ENCODE assay signal across 28 mouse cellular contexts in the genomic region with DNA sequence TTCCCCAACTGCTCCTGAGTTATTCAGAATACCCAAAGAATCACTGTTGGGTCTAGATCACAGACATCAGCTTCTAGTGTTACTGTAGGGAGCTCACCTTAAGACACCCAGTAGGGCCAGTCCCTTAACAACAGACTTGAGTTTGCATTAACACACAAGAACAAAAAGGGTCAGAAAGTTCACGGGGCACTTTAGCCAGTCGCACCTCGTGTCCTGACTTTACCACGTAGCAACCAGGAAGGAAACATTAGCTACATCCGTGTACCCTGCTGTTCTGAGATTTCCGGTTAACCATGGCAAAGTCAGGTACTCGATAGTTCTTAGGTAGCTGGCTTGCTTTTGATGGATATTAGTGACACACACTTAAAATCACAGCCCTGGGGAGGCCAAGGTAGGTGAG. TPM values are rescaled to one million over a fixed set of nuclear protein-coding genes. Genes with fewer than 3 reads are reported as not detected.
DNase-seq lines count a peak whose midpoint lies in the region; ATAC-seq and TF ChIP-seq lines count a peak whose summit lies in the region.
"Had no signal": no experiment of that assay in that cellular context is flagged by ENCODE, and none has a peak within 500 bp of the region (broad histone marks: within the 10 kb centered on the region; RNA-seq: fewer than 3 reads in every experiment).

No protein-coding gene starts in this region.

- no peaks in the 10 kb centered on the region for H3K27me3 ChIP-seq in embryonic facial prominence, embryonic 15.5 days
- H3K27me3 ChIP-seq in embryonic facial prominence, embryonic 10.5 days (replicated peaks; ENCODE audit: low read depth, poor library complexity, severe bottlenecking), result no peaks in the 10 kb centered on the region
- H3K27me3 ChIP-seq in myocyte (ENCODE audit: control insufficient read depth, insufficient read depth, insufficient read length), result no peaks in the 10 kb centered on the region
- H3K27me3 ChIP-seq: embryonic facial prominence, embryonic 13.5 days; forebrain, embryonic 13.5 days; heart, embryonic 12.5 days; heart, embryonic 15.5 days; hindbrain, embryonic 13.5 days; intestine, embryonic 15.5 days; Patski had no signal

- TF ChIP-seq POLR2A in myocyte (IDR thresholded peaks at IDR 0.05; ENCODE audit: insufficient read length, low read depth), result no peak

- peak overlapping the region; percentile 55 for H3K27ac ChIP-seq in embryonic facial prominence, embryonic 15.5 days (replicated peaks)
- no peak overlapping the region for H3K27ac ChIP-seq in embryonic facial prominence, embryonic 10.5 days (replicated peaks)
- H3K27ac ChIP-seq: embryonic facial prominence, embryonic 13.5 days; forebrain, embryonic 10.5 days; forebrain, embryonic 13.5 days; heart, embryonic 15.5 days; hindbrain, embryonic 10.5 days; hindbrain, embryonic 13.5 days; intestine, embryonic 15.5 days had no signal

- no peak overlapping the region for H3K9ac ChIP-seq in embryonic facial prominence, embryonic 15.5 days
- H3K9ac ChIP-seq: embryonic facial prominence, embryonic 13.5 days; forebrain, embryonic 13.5 days; heart, embryonic 12.5 days; heart, embryonic 15.5 days; hindbrain, embryonic 13.5 days; intestine, embryonic 15.5 days had no signal

- H3ac ChIP-seq in myocyte (ENCODE audit: control insufficient read depth, insufficient read length), result no peak overlapping the region

- DNase-seq in embryonic facial prominence, embryonic 10.5 days (ENCODE audit: low spot score), result no peak
- peak; percentile 45 for DNase-seq in ZHBTc4 (ENCODE audit: low read depth, low spot score)
- DNase-seq in left cerebral cortex, adult 11 months (ENCODE audit: low spot score), result no peak
- DNase-seq in lung, postnatal 36 days, result no peak
- DNase-seq: adrenal gland, adult 8-10 months; adrenal gland, postnatal 25 days; cerebellum, adult 18-20 months; cerebellum, adult 9-11 months; cerebellum, postnatal 25 days; gastrocnemius, postnatal 25 days; heart, adult 11 months; heart, postnatal 10 days; heart, postnatal 36 days; kidney, adult 11 months had no signal

- ATAC-seq in embryonic facial prominence, embryonic 15.5 days (ENCODE audit: insufficient number of reproducible peaks, low FRiP score, low TSS enrichment, low read depth), result no peak
- ATAC-seq: activated CD4-positive, CD25-positive, alpha-beta regulatory T cell, adult 4 months; forebrain, embryonic 13.5 days; forebrain, embryonic 16.5 days; hindbrain, embryonic 16.5 days; intestine, embryonic 15.5 days; Patski had no signal

- 0 out of 2 replicates have a peak, but pooled peaks cover 2% of the 10 kb centered on the region for H3K4me1 ChIP-seq in embryonic facial prominence, embryonic 15.5 days
- H3K4me1 ChIP-seq in embryonic facial prominence, embryonic 10.5 days, result no peaks in the 10 kb centered on the region
- H3K4me1 ChIP-seq: embryonic facial prominence, embryonic 13.5 days; forebrain, embryonic 10.5 days; forebrain, embryonic 13.5 days; hindbrain, embryonic 10.5 days; hindbrain, embryonic 13.5 days; intestine, embryonic 15.5 days had no signal

- peaks cover 21% of the 10 kb centered on the region for H3K79me2 ChIP-seq in myocyte (ENCODE audit: control insufficient read depth, insufficient read depth)

- H3K4me3 ChIP-seq in embryonic facial prominence, embryonic 15.5 days (replicated peaks), result no peak overlapping the region
- H3K4me3 ChIP-seq in embryonic facial prominence, embryonic 10.5 days, result no peak overlapping the region
- no peak overlapping the region for H3K4me3 ChIP-seq in myocyte
- H3K4me3 ChIP-seq: embryonic facial prominence, embryonic 13.5 days; forebrain, embryonic 10.5 days; forebrain, embryonic 13.5 days; heart, embryonic 12.5 days; heart, embryonic 15.5 days; hindbrain, embryonic 10.5 days; hindbrain, embryonic 13.5 days; intestine, embryonic 15.5 days had no signal

- H3K9me3 ChIP-seq in embryonic facial prominence, embryonic 15.5 days (replicated peaks), result no peaks in the 10 kb centered on the region
- H3K9me3 ChIP-seq in embryonic facial prominence, embryonic 10.5 days, result no peaks in the 10 kb centered on the region
- H3K9me3 ChIP-seq: embryonic facial prominence, embryonic 13.5 days; forebrain, embryonic 10.5 days; forebrain, embryonic 13.5 days; heart, embryonic 12.5 days; heart, embryonic 15.5 days; hindbrain, embryonic 10.5 days; hindbrain, embryonic 13.5 days; intestine, embryonic 15.5 days had no signal

- H3K4me2 ChIP-seq in embryonic facial prominence, embryonic 15.5 days (replicated peaks), result no peak overlapping the region
- H3K4me2 ChIP-seq in myocyte (ENCODE audit: low read depth), result no peak overlapping the region
- H3K4me2 ChIP-seq: embryonic facial prominence, embryonic 13.5 days; forebrain, embryonic 13.5 days; heart, embryonic 12.5 days; heart, embryonic 15.5 days; hindbrain, embryonic 13.5 days; intestine, embryonic 15.5 days had no signal

- WGBS in embryonic facial prominence, embryonic 15.5 days, result 89% methylated on average over 7 of the region's 7 CpGs
- WGBS in embryonic facial prominence, embryonic 10.5 days, result 91% methylated on average over 7 of the region's 7 CpGs

- peaks cover 33% of the 10 kb centered on the region for H3K36me3 ChIP-seq in embryonic facial prominence, embryonic 15.5 days
- H3K36me3 ChIP-seq in embryonic facial prominence, embryonic 10.5 days (replicated peaks), result peaks cover 40% of the 10 kb centered on the region
- peaks cover 59% of the 10 kb centered on the region for H3K36me3 ChIP-seq in myocyte (ENCODE audit: control insufficient read depth, insufficient read depth)
- H3K36me3 ChIP-seq: hindbrain, embryonic 13.5 days; intestine, embryonic 15.5 days had no signal

TF ChIP-seq in myocyte, 11 proteins besides CTCF, POLR2A, EP300 and RAD21:
- TF ChIP-seq POLR2AphosphoS2 (IDR thresholded peaks at IDR 0.05; ENCODE audit: insufficient read length, low read depth) (peak; percentile 41), TCF3 (IDR thresholded peaks at IDR 0.05; ENCODE audit: insufficient read length, low read depth) (no peak), MYOD1 (IDR thresholded peaks at IDR 0.05; ENCODE audit: control insufficient read depth in 1 of 3, insufficient read length in 2 of 3, low read depth in 2 of 3) (no peak), CEBPB (IDR thresholded peaks at IDR 0.05; ENCODE audit: insufficient read depth, poor library complexity, severe bottlenecking) (no peak), USF1 (IDR thresholded peaks at IDR 0.05; ENCODE audit: low read depth) (no peak)

RNA-seq across cellular contexts. Expression of a gene that starts 16.4 kb away (rescaled TPM):
- 199 and 236 TPM in 2 replicates for polyA plus RNA-seq in embryonic facial prominence, embryonic 15.5 days (2015; fragmentation: Nextera tagmentation; extraction: Ambion mirVana)
- polyA plus RNA-seq in embryonic facial prominence, embryonic 10.5 days (2016; fragmentation: Nextera tagmentation; extraction: Ambion mirVana), result 0.51 and 1.1 TPM in 2 replicates
- 525 TPM for polyA plus RNA-seq in myocyte (2012; fragmentation: generic; extraction: Trizol)

RNA-seq across cellular contexts. Expression of a gene that starts 34.3 kb away (rescaled TPM):
- 37.5 and 38.4 TPM in 2 replicates for polyA plus RNA-seq in embryonic facial prominence, embryonic 15.5 days (2015; fragmentation: Nextera tagmentation; extraction: Ambion mirVana)
- polyA plus RNA-seq in embryonic facial prominence, embryonic 10.5 days (2016; fragmentation: Nextera tagmentation; extraction: Ambion mirVana), result 72.4 and 79.4 TPM in 2 replicates
- 16.3 TPM for polyA plus RNA-seq in myocyte (2012; fragmentation: generic; extraction: Trizol)

Comparison
In these comparisons a context has a peak if more than half of its experiments do, and no peak if none do; other contexts are left out.
1. RNA of a gene that starts 16.4 kb away (polyA plus RNA-seq): 525 TPM in myocyte (single experiment) and 199 to 236 TPM in embryonic facial prominence, embryonic 15.5 days; 0.51 to 1.1 TPM in embryonic facial prominence, embryonic 10.5 days; every median in the first group is over 10 times any median in the second.